Mouse (Mus musculus) liver, embryonic 14.5 days (tissue): ENCODE measurements around the gene Hmcn1. TPM values are rescaled to one million over a fixed set of nuclear protein-coding genes. Genes with fewer than 3 reads are reported as not detected.

ENCODE experiments used
- ATAC-seq: fragments of 200-750 bp; cut with Nextera tagmentation; 2 replicates; pipeline ENCODE4 v1.8.0; 2017; ENCODE audit warnings: moderate number of reproducible peaks, mild to moderate bottlenecking, moderate library complexity; ENCODE audit not compliant: insufficient read depth
- DNase-seq, 3 experiments: peaks; one replicate each; pipeline ENCODE4 v3.0.0-alpha.2; 2012 to 2013; ENCODE audit warnings: low read depth in 3 of 3, low spot score in 3 of 3
- H3K27ac ChIP-seq: fragments of 300-500 bp; sonication (generic); 2 replicates; pipeline ENCODE4 v1.5.1; 2014; ENCODE audit warnings: moderate library complexity, mild to moderate bottlenecking, control low read depth, inconsistent platforms
- H3K27me3 ChIP-seq: fragments of 300-500 bp; sonication (generic); 2 replicates; pipeline ENCODE4 v1.6.1; 2014; ENCODE audit warnings: mild to moderate bottlenecking, low read length, moderate library complexity; ENCODE audit not compliant: control insufficient read depth, insufficient read depth
- H3K36me3 ChIP-seq: fragments of 300-500 bp; sonication (generic); replicated peaks from 2 replicates; pipeline ENCODE4 v1.6.1; 2014; ENCODE audit warnings: low read depth; ENCODE audit not compliant: control insufficient read depth, insufficient read depth
- H3K4me1 ChIP-seq, 2 experiments: fragments of 200-500 bp in 1 of 2; fragments of 300-500 bp in 1 of 2; sonication (generic) in 1 of 2; replicated peaks; 2 replicates each; pipeline ENCODE4 v1.6.1; 2012 to 2014; ENCODE audit warnings: antibody characterized with exemption in 1 of 2, inconsistent platforms in 1 of 2, low read length in 1 of 2; ENCODE audit not compliant: control insufficient read depth in 2 of 2, insufficient read depth in 2 of 2
- H3K4me2 ChIP-seq: fragments of 300-500 bp; sonication (generic); 2 replicates; pipeline ENCODE4 v1.6.1; 2014; ENCODE audit warnings: low read depth, mild to moderate bottlenecking, control low read depth, moderate library complexity
- H3K4me3 ChIP-seq, 2 experiments: fragments of 200-500 bp in 1 of 2; fragments of 300-500 bp in 1 of 2; sonication (generic) in 1 of 2; 2 replicates each; pipeline ENCODE4 v1.5.1; 2012 to 2014; ENCODE audit warnings: low read depth in 2 of 2, low read length in 2 of 2, mild to moderate bottlenecking in 2 of 2, control low read depth in 1 of 2, inconsistent platforms in 1 of 2, moderate library complexity in 1 of 2; ENCODE audit not compliant: insufficient read depth in 1 of 2
- H3K9ac ChIP-seq: fragments of 300-500 bp; sonication (generic); replicated peaks from 2 replicates; pipeline ENCODE4 v1.6.1; 2014; ENCODE audit warnings: mild to moderate bottlenecking, control low read depth, moderate library complexity
- H3K9me3 ChIP-seq: fragments of 300-500 bp; sonication (generic); 2 replicates; pipeline ENCODE4 v1.6.1; 2016; ENCODE audit warnings: low read length, mixed read lengths; ENCODE audit not compliant: control insufficient read depth
- CTCF ChIP-seq: IDR thresholded peaks from 2 replicates; pipeline ENCODE4 v1.5.1; 2016; ENCODE audit warnings: antibody characterized with exemption, low read depth, control low read depth
- EP300 ChIP-seq: IDR thresholded peaks from 2 replicates; pipeline ENCODE4 v1.6.1; 2016; ENCODE audit warnings: antibody characterized with exemption, low read depth
- WGBS: fragments of 180-500 bp; shearing (Covaris S2); extraction: QIAGEN DNeasy Blood & Tissue Kit; methylation state at CpG from one replicate; pipeline ENCODE4 v1.1.7; 2014; ENCODE audit not compliant: insufficient replicate concordance; 5-methylcytosine and 5-hydroxymethylcytosine counted together
- polyA plus RNA-seq, 2 experiments: library from polyadenylated mRNA; depleted of rRNA in 1 of 2; stranded (reverse) in 1 of 2; unstranded in 1 of 2; fragments of >200 nt; fragmentation: Nextera tagmentation in 1 of 2; extraction: Ambion mirVana in 1 of 2; gene quantifications; 2 replicates each; pipeline versions ENCODE4 v1.2.1 to v1.2.3; 2012 to 2014

Hmcn1 gene
- polyA plus RNA-seq, 2 experiments = 2.3 to 3.3 TPM

- no peak for TF ChIP-seq EP300
- no peak for TF ChIP-seq CTCF
- H3K27ac ChIP-seq = no peak overlapping the region
- H3K9me3 ChIP-seq = no peaks in the 10 kb centered on the region
- H3K27me3 ChIP-seq = no peaks in the 10 kb centered on the region
- no peaks in the 10 kb centered on the region for H3K4me1 ChIP-seq
- ATAC-seq = no peak
- H3K4me3 ChIP-seq = no peak overlapping the region
- WGBS = 63% methylated on average over 9 of the region's 9 CpGs
- H3K9ac ChIP-seq = no peak overlapping the region
- DNase-seq = no peak
- no peak overlapping the region for H3K4me2 ChIP-seq
- H3K36me3 ChIP-seq = no peaks in the 10 kb centered on the region
Observed at GRCm38 (mm10) chr1:150920860-150921259, 72.4 kb downstream of the Hmcn1 start.

GRCm38 (mm10) chr1:150920276-150920675 lies 73.0 kb downstream of the Hmcn1 start:
- H3K4me3 ChIP-seq = no peak overlapping the region
- no peak overlapping the region for H3K9ac ChIP-seq
- H3K27me3 ChIP-seq = no peaks in the 10 kb centered on the region
- H3K4me2 ChIP-seq = no peak overlapping the region
- H3K9me3 ChIP-seq = no peaks in the 10 kb centered on the region
- H3K27ac ChIP-seq = no peak overlapping the region
- H3K36me3 ChIP-seq = no peaks in the 10 kb centered on the region
- DNase-seq (peak; percentile 6 to 23 (median 14)), ATAC-seq (no peak)
- TF ChIP-seq CTCF (peak; percentile 55; the same call in 1 of the 2 replicates), EP300 (no peak)
- 39% methylated on average over 6 of the region's 6 CpGs for WGBS
- H3K4me1 ChIP-seq = no peaks in the 10 kb centered on the region

DNA sequence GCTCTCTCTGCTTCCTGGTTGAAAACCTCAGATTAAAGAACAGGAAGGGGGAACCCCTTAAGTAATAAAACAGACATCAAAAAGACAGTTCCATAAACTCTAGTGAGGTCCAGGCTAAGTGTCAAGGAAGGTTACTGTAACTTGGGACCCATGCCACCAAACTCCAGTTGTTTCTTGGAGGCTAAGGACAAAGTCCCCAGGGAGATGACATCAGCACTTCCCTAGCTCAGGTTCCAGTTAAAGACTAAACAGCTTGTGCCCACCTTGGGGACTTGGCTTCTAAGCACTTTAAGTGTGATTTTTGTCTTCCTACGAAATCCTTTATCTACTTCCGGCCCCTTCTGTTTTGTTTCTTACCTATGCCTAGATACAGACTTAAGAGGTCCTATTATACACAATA lies 78.3 kb downstream of the Hmcn1 start:
- Histone ChIP-seq H3K4me1 (no peaks in the 10 kb centered on the region), H3K9me3 (no peaks in the 10 kb centered on the region), H3K9ac (no peak overlapping the region), H3K36me3 (no peaks in the 10 kb centered on the region), H3K27me3 (no peaks in the 10 kb centered on the region), H3K4me3 (no peak overlapping the region), H3K27ac (no peak overlapping the region), H3K4me2 (no peak overlapping the region)
- TF ChIP-seq EP300 = no peak
- TF ChIP-seq CTCF = no peak
- 48% methylated on average over 2 of the region's 2 CpGs for WGBS
- ATAC-seq (no peak), DNase-seq (no peak)

DNA sequence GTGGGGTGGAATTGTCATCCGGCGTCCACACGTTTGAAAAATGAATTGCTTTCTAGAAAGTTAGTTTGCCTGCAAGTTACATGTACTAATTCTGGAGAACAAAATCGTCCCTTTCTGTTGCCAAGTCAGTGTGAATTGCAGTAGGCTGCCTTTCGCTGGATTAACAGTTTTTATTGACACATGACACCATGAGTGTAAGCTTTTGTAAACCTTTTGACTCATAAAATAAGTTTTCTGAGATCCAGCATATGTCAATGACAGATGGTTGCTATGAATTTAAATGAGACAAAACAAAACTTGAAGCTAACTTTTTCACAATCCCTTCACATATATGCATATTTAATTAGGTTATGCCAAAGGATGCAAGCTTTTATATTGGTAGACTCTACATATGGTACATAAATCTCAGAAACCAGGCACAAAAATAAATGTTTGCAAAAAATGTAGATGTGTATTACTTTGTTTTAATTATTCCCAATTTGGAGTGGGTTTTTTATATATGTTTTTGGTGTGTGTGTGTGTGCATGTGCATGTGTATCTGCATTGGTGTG lies 79.6 kb downstream of the Hmcn1 start:
- Histone ChIP-seq H3K27ac (no peak overlapping the region), H3K4me2 (no peak overlapping the region), H3K4me1 (no peaks in the 10 kb centered on the region), H3K36me3 (no peaks in the 10 kb centered on the region), H3K9ac (no peak overlapping the region), H3K9me3 (no peaks in the 10 kb centered on the region), H3K27me3 (no peaks in the 10 kb centered on the region), H3K4me3 (no peak overlapping the region)
- 61% methylated on average over 5 of the region's 5 CpGs for WGBS
- TF ChIP-seq CTCF (no peak), EP300 (no peak)
- DNase-seq = no peak
- ATAC-seq = no peak

DNA sequence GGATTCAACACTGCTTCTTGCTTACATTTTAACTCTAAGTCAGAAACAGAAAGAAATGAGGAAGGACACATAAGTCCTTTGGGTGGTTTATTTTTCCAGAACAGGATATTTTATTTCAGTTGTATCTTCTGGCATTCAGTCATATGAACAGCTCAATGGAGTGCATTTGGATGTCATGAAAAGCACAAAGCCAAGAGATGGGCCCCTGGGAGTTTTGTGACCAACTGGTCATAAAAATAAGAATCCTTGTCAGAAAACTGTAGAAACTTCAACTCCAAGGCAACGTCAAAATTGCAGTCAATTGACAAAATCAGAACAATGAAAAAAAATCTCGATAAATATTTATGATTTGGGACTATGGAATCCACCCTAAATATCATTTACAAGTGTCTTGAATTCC lies 83.6 kb downstream of the Hmcn1 start:
- no peak for ATAC-seq

More for the DNA sequence above, 83.6 kb downstream of the Hmcn1 start:
- Histone ChIP-seq H3K27me3 (no peaks in the 10 kb centered on the region), H3K4me1 (no peaks in the 10 kb centered on the region), H3K4me2 (no peak overlapping the region), H3K27ac (no peak overlapping the region), H3K36me3 (no peaks in the 10 kb centered on the region), H3K9ac (no peak overlapping the region), H3K9me3 (no peaks in the 10 kb centered on the region), H3K4me3 (no peak overlapping the region)
- WGBS = 40% methylated on average over 2 of the region's 2 CpGs
- no peak for DNase-seq
- TF ChIP-seq CTCF (no peak), EP300 (no peak)
